Mouse (Mus musculus) bone marrow macrophage, adult 2 months (primary cell): ENCODE data around the gene Scgb1a1.

Source experiments
- CTCF ChIP-seq: IDR thresholded peaks from 2 replicates; pipeline ENCODE4 v1.5.1; 2012; ENCODE audit warnings: low read depth, mild to moderate bottlenecking, low read length, moderate library complexity
- POLR2A ChIP-seq: IDR thresholded peaks from 2 replicates; pipeline ENCODE4 v1.6.1; 2012; ENCODE audit warnings: mild to moderate bottlenecking, low read depth, low read length, borderline replicate concordance

- no peak for TF ChIP-seq POLR2A
- no peak for TF ChIP-seq CTCF
Measured at GRCm38 (mm10) chr19:9034480-9034879, 53.3 kb downstream of the Scgb1a1 start.
